Mouse (Mus musculus): ENCODE measurements around the gene Bicral. TPM values are rescaled to one million over a fixed set of nuclear protein-coding genes. Genes with fewer than 3 reads are reported as not detected.

Bicral gene
- total RNA-seq, 4 experiments from 2014 or later: 12.8 to 15.3 (median 14.4) TPM

DNA sequence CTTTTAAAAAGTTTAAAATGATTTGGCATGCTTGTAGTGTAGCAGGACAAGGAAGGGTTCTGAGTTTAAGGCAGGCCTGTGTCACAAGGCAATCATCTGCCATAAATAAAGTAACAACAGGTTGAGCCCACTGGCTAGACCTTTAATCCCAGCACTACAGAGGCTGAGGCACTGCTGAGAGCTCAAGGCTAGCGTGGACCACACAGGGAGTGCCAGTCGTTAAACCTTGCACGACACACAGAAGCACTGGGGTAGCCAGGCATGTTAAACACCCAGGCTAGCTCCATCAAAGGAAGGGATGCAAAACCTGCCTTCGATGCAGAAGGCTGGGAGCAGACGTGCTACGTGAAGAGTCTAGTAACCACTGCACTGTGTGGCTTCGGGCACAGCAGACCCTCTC is 14.6 kb downstream of the Bicral start:
- no peak for DNase-seq (ENCODE audit: low spot score)

DNA sequence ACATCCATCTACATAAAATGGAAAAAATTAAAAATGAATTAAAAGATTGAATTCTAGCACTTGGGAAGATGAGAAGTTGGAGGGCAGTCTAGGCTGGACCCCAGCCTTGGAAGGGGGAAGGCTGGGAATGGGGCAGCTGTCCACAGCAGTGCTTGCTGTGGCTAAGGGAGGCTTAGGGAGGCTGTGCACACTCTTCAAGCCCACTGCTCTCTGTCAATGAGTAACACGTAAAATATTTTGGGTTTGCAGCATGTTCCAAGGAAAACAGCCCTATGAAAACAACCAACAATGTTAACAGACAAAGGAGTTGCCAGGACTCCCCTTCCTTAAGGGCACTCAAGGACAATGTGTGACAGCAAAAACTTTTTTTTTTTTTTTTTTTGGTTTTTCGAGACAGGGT is 15.3 kb downstream of the Bicral start:
- DNase-seq (ENCODE audit: low spot score): no peak

DNA sequence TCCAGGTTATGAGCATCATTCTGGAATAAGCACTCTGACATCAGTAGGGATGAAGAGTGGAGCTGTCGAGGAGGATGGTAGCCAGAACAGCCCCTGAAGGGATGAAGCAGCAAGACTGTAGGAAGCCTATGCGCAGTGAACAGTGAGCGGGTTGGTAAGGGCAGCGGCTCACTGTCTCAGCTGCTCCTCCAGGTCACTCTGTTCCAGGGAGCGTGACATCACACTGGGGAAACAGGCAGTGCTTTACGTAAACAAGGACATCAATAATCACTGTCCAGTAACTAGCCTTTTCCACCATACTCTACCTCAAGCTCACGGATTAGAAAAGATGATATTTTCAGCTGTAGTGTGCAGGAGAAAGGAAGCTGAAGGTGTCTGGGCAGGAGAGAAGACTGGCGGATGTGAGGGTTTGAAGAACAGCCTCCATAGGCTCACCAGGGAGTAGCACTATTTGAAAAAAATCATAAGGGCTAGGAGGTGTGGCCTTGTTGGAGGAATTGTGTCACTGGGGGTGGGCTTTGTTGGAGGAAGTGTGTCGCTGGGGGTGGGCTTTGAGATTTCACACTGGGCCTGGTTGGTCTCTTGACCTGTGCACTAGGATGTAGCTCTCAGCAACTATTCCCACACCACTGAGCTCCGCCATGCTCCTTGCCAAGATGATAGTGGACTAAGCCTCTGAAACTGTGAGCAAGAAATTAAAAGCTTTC is 17.8 kb downstream of the Bicral start:
- DNase-seq (ENCODE audit: low spot score): no peak

DNA sequence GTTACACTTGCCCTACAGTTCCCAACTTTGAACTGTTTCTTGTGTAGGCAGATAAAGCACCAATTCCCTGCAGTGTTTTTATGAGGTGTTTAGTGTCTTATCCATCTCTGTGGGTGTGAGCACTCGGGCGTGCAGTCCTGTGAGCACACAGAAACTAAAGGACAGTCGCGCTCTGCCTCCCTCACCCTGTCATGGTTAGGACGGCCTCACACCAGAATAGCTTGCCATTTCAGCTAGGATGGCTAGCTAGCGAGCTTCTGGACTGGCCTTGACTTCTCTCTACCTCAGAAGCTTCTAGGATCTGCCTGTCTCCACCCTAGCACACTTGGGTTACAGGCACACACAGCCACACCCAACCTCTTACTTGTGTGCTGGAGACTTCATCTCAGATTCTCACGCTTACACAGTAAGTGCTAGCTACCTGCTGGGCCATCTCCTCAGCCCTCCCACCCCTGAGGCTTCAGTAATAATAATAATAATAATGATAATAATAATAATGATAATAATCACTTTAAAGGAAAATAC is 19.8 kb downstream of the Bicral start:
- no peak for DNase-seq (ENCODE audit: low spot score)

DNA sequence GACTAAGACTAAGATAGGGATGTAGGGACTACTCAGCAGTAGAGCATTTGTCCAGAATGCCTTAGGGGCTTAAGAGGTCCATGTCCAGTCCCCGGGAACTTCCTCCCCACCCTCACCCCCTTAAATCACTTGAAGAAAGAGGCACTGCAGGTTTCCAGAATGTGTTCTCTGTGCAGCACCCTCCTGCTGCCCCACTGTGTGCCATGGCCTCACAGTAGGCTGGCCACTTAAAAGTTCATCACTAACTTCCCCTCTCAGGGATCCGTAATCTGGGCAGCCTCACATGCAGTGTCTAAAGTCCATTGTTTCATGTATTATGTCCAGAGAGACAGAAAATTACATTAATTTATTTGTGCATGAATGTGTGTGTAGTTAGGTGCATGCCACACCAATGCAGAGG is 20.4 kb downstream of the Bicral start:
- no peak for DNase-seq (ENCODE audit: low spot score)

DNA sequence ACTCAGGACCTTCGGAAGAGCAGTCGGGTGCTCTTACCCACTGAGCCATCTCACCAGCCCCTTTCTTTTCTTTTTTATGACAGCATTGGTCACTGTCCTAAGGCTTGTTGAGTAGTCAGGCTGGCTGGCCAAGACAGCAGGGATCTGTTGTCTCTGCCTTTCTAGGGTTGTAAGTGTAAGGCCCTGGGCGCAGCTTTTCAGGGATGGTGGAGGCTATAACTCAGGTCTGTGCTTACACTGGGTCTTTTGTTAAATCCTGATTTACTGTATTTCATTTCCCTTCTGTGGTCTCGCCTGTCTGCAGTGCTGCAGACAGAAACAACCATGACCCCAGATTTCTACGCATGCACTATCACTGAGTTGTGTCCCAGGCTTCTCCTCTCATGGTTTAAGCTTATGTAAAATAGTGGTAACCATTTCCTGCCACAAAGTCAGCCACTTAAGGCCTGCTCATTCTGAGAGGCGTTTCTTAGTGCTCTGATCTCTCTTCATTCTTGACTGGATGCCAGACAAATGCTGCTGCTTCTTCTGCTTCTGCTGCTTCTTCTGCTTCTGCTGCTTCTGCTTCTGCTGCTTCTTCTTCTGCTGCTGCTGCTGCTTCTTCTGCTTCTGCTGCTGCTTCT is 23.1 kb downstream of the Bicral start:
- no peak for DNase-seq (ENCODE audit: low spot score)

DNA sequence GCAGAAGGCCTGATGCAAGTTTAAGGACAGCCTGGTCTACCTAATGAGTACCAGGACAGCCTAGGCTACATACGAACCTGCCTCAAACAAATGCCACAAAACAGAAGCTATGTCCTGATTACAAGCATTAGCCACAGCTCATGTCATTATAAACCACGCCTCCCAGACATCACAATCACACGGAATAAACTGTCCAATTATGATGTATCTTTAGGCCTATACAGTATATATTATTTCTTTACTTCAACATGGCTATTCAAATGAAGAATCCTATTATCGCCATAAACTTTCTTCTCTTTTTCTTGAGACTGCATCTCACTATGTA is 25.3 kb downstream of the Bicral start:
- DNase-seq (ENCODE audit: low spot score): no peak

DNA sequence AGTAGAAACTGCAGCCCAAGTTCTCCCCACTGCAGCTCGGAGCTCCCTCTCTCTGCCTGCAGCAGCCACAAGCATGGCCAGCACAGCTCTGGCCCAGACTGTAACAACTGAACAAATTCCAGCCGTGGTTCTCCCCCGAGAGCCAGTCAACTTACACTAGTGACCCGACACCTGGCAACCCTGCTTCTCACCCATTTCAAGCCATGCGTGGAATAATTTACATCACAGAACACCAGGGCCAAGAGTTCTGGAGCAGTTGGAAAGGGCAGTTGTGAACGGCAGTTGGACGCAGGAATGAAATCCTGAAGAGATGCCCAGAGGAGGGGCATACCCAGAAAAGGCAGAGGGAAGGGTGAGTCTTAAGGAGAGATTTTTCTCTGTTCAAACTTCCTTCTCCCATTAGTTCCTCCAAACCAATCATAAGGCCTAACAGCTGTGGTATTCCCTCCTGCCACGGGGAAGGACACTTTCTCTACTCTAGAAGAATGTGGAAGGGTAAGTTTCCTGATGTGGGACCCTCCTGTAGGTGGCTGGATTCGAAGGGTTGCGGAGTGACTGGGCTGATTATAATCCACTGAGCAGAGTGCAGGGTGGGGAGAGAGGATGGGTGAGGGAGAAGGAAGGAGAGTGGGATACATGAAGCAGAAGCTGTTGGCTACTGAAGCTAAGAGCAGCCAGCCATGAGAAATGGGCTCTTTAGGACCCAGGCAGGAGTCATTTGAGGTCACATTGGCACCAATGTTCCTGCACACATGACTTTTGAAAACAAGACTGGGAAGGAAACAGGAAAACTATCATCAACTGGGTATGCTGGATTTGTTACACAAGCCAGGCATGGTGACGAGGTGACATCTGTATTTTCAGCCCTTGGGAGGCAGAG is 25.9 kb downstream of the Bicral start:
- peak; percentile 68 for DNase-seq (ENCODE audit: low spot score)

DNA sequence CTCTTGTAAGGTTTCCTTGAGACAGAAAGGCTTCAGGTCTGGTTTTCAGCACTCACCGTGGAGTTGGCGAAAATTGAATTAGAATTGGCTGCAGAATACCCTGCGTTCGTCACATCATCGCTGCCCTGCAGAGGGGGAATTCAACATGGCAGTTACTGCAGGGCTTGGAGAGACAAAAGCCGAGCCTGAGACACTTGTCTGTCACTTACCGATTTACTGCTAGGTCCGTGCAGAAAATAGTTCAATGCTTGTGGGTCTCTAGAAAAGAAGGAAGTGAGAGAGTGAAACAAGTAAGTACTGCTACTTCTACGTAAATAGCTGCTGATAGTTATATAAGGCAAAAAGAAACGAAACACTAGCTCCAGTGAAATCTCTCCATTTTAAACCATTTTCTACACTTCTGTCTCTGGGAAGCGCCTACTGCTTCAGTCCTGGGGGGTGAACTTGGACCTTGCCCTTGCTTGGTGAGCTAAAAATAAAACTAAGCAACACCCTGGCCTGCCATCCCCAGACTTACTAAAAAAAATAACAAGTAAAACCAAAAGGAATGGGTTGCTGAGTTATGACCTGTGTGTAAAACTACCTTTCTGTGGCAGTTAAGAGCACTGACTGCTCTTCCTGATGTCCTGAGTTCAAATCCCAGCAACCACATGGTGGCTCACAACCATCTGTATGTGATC is 28.3 kb downstream of the Bicral start:
- no peak for DNase-seq (ENCODE audit: low spot score)

DNA sequence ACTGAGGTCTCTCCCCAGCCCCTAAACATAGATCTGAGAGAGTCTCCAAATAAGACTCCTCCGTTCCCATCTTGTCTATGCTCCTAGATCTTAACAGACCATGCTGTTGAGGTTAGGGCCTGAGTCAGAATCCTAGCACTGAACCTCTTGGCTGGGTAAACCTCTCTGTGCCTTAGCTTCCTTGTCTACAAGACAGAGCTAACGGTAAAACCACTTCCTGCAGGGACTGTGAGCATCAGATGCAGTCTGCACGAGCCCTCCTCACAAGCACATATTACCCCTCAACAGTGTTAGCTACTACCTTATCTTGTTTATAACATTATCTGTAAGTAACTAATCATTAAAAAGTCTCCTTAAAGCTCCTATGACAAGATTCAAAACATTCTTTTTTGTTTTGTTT is 29.3 kb downstream of the Bicral start:
- no peak for DNase-seq (ENCODE audit: low spot score)

DNA sequence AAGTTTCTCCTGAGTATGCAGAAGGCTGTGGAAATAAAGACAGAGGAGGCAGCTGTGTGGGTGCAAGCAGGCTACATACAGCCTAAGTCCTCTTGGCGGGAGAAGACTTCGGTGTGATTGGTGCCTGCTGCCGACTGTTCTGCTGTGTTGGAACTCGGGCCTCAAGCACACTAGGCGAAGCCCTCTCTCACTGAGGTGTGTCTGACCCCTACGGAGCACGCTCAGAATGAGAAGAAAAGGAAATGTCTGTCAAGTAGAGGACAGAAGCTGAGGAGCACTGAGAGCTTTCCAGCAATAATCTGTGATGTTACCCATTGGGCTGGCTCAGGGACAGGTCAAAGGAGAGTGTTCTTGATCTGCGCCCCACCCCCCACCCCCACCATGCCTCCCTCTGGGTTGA is 35.2 kb downstream of the Bicral start:
- no peak for DNase-seq (ENCODE audit: low spot score)

DNA sequence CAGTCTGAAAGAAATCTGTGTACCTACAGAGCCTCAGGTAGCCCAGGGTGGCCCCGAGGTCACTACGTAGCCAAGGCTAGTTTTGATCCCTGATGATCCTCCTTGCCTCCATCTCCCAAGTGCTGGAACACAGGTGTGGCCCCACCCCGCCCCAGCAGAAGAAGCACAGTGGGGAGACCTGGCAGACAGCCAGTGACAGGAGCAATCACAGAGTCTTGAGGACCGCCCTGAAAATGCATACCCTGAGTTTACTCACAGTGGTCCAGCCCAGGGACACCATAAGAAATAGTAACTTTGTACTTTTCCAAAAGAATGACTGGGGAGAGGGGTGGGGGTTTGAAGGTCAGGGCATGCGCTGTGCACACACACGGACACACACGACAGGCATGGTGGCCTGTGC is 37.7 kb downstream of the Bicral start:
- DNase-seq (ENCODE audit: low spot score): no peak

DNA sequence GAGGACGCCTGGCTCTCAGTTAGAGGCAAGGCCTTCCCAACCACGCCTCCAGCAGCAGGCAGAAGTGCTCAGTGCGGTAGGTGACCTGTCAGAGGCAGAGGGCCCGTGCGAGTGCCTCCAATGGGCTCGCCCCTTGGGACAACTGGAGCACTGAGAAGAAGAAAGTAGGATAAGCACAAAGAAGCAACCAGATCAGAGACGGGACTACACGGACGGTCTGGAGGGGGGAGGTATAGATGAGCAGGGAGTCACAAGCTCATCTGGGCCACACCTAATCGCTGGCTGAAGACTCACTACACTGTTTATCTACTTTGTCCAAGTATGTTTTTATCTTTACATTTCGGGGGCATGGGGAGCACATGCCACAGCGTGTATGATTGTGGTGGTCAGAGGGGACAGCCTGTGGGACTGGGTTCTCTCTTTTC is 40.5 kb downstream of the Bicral start:
- no peak for DNase-seq (ENCODE audit: low spot score)

DNA sequence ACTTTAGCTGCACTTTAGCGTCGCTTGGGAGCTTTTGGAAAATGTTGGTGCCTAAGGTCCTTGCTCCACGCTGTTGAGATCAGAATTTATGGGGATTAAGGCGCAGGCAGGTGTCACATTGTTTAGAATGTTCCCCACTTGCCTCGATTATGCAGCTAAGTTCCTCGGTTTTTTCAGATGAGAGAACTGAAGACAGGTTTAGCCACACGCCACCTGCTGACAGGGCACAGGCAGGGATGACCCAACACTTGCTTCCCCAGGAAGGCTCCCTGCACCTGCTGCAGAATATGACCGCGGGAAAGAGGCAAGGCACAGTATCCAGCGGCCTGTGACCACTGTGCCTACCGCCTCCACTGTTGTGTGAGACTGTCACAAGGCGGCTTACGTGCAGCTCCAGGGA is 42.0 kb downstream of the Bicral start:
- DNase-seq (ENCODE audit: low spot score): no peak

DNA sequence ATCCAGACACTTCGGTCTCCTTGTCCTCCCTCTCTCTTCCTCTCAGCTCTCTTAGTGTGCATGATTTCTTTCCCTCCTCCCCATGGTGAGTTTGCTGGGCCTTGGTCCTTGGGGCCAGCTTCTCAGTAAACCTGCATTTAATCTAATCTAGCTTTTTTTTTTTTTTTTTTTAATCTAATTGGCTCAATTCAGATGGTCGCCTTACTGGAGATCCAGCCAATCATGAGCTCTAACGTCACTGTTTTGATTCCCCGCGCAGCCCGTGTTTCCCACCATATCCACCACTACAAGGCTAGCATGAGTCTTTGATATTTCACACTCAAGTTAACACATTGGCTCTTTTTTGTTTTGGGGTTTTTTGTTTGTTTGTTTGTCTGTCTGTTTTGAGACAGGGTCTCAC is 43.8 kb downstream of the Bicral start:
- DNase-seq (ENCODE audit: low spot score): no peak

DNA sequence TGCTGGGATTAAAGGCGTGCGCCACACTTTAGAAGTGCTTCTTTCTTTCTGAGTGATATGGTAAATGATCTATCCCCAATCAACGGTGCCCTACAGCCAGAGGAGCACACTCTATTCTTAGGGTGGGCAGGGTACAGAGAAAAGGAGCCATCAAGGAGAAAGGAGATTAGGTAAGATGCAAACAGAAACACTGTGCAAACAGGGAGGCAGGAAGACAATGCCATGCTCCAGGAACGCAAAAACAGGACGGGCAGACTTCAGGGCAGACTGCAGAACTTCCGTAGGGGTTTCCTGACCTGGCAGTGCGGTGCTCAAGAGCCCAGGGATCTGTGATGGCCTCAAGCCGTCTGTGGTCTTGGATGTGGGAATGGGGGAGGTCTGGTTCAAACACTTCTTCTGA is 44.6 kb downstream of the Bicral start:
- DNase-seq (ENCODE audit: low spot score): no peak

DNA sequence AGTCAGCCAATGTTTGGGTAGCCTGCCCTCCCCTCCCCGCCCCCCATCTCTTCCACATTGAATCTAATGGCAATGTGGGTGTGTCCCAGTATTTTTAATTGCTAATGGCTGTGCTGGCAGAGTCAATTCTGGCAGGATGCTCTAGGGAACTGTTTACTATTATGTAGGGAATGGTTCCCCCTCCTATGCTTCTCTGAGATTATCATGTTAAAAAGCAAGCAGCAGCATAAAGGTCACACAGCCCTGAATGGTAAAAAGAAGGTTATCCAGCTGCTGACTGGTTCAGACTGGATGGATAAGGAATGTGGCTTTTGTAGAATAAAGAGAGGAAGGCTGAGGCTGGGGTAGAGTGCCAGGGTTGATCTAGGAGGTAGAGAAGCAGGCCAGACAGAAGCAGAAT is 45.8 kb downstream of the Bicral start:
- no peak for DNase-seq (ENCODE audit: low spot score)

DNA sequence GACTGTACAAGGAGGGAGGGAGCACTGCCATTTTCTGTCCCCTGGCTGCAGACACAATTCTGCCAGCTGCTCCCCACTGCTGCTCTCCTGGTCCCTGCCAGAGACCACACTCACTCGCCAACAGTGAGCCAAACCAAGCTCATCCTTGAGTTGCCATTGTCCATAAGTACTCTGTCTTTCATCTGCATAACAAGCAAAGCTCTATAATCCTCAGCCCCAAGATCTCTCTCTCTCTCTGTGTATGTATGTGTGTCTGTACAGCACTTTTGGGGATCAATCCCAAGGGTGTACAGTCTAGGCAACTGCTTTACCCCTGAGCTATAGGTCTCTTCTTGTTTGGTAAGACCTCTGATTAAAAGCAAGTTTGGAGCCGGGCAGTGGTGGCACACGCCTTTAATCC is 47.6 kb downstream of the Bicral start:
- DNase-seq (ENCODE audit: low spot score): no peak

DNA sequence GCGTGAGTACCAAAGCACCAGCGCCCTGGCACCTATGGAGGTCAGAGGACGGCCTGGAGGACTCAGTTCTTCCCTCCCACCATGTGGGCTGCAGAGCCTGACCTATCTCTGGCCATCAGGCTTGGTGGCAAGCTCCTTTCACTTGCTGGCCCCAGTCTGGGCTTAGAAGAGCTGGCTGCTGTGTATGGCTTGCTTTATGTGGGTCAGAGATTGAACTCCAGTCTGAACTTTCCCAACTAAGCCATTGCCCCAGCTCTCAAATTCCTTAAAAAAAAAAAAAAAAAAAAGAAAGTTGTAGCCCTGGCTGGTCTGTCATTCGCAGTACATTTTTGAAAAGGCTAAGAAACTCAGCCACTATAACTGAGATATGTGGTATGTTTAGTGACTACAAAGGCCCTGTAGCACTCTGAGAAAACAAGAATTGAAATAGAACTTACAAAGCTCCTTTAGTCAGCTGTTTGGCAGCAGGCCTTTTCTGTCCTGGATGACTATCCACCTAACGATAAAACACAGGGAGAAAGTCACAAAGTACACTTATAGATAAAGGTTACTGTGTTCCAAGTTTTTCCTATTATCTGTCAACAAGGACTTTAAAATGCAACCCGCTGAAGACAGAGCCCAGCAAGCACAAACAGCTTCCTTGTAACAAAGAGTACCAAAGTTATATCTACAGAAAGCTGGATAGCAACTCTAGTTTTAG is 49.0 kb downstream of the Bicral start:
- no peak for DNase-seq (ENCODE audit: low spot score)

DNA sequence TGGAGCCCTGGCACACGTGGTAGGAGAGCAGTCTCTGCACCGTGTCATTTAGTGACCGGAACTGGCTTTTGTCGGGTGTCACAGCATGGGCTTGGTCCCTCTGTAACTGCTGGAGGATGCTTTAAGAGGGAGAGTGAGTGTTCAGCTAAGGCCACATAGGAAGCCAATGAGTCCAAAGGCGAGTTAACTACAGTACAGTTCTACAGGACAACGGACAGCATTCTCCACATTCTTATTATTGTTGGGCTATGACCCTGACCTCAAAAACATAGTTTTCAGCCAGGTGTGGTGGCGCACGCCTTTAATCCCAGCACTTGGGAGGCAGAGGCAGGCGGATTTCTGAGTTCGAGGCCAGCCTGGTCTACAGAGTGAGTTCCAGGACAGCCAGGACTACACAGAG is 49.9 kb downstream of the Bicral start:
- DNase-seq (ENCODE audit: low spot score): no peak

DNA sequence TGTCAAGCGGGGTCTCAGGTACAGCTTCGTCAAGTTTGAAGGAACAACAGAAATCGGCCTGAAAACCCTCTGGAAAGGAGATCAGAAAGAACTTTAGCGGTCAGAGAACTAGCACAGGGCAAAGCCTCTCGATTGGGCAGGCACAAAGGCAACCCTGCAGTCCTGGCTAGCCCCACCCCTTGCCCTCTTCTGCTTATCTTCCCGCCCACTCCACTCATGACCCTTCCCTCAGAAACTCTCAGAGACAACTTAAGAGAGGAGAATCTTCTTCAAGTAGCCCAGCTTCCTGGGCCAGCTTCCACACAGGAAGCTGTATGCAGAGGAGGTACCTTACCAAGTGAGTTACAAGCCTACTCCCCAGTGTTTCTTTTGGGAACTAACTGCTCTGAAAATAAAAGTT is 56.5 kb downstream of the Bicral start:
- no peak for DNase-seq (ENCODE audit: low spot score)
